Mouse (Mus musculus): ENCODE measurements around the gene Nufip2.
A peak's percentile ranks its signal among the peaks of the same experiment; 100 is the strongest.

DNA sequence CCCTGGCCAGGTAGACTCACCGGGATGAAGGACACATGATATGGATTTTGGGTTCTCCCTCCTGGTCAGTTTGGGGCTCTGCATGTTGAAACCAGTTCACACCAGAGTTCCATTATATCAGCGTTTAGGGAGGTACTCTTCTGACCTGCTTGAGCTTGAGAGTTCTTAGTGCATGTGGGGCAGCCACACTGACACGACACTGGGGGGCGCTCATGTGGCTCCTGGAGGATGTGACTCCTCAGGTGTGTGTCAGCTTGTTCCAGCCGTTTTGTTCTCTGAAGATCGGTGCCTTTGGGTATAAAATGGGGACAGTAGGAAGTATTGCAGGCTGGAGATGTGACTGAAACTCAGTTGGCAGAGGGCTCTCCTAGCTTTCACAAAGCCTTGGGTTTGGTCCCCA is 58.0 kb downstream of the Nufip2 start:
- TF ChIP-seq CTCF (IDR thresholded peaks at IDR 0.05) (peak; percentile 75), EP300 (IDR thresholded peaks at IDR 0.05) (no peak)
